Mouse (Mus musculus) cerebellum, adult 11-12 months (tissue): ENCODE measurements around the gene Ticrr.

Source experiments
- DNase-seq: peaks from one replicate; pipeline ENCODE4 v3.0.0; 2022

The Ticrr gene

GRCm38 (mm10) chr7:79696495-79696894 lies 36.5 kb downstream of the Ticrr start:
- no peak for DNase-seq

DNA sequence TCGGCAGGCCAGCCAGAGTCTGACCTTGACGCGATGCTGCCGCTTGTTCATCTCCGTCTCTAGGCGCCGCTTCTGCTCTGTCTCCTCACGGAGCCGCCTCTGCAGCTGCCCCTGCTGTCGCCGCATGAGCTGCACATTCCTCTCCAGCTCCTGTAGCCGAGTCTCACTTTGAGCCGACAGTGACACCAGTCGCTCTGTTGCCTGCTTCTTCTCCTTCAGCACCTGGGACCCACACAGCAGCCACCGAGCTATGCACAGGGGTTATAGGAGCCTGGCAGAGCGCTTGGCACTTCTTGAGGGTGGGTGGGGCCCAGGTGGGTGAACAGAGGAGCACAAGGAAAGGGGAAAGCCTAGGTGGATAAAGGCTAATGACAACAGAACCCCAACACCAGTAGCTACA lies 42.8 kb downstream of the Ticrr start:
- no peak for DNase-seq

- no peak for DNase-seq
Measured at GRCm38 (mm10) chr7:79705210-79705609, 45.2 kb downstream of the Ticrr start.

GRCm38 (mm10) chr7:79710130-79710607 lies 50.2 kb downstream of the Ticrr start:
- peak; percentile 63 for DNase-seq

- DNase-seq = peak; percentile 30
Measured at GRCm38 (mm10) chr7:79710831-79711230, 50.8 kb downstream of the Ticrr start.

- no peak for DNase-seq
Measured at GRCm38 (mm10) chr7:79715187-79715981, 55.4 kb downstream of the Ticrr start, which contains the start of gene Kif7. Gene Kif7, minus strand, starts transcription at chr7:79715720.

DNA sequence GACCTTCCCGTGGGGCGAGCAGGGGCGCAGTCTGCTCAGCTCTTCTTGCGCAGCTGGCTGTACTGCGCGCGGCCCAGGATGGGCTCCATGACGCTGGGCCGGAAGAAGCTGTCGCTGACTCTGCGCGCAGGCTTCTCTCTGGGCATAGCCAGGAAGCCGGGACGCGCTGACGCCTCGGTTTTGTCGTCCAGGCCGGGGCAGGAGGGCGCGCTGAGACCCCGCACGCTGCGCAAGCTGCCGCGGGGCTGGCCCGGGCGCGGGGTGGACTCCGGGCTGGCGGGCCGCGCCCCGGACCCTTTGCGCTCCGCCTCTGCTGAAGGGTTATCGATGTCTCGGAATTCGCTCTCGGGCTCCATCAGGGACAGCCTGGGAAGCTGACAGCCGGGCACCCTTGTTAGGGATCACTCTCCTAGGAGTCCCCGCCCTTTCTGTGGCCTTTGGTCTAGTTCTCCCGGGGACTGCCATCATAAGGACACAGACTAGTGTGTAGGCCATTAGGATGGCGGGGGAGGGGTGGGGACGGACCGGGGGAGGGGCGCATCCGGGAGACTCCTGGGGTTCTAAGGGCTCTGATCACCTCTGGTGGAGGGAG lies 61.5 kb downstream of the Ticrr start:
- DNase-seq = no peak

DNA sequence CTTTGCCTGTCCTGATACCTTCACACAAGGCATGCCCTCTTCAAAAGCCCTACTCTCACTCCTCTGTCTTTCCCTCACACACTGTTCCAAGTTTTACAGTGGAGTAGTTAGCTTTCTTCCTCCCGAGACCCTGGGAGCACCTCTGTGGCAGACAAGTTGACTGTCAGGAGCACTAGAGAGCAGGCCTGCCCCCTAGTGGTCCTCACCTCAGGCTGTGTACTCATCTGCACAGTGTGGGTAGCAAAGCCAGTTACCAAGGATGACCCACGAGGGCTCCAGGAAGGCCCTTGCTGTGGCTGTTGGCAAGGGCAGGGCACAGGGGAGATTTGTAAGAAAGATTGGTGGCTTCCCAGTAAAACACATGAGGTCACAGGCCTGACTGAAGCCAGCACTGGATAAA lies 67.1 kb downstream of the Ticrr start:
- DNase-seq = no peak

DNA sequence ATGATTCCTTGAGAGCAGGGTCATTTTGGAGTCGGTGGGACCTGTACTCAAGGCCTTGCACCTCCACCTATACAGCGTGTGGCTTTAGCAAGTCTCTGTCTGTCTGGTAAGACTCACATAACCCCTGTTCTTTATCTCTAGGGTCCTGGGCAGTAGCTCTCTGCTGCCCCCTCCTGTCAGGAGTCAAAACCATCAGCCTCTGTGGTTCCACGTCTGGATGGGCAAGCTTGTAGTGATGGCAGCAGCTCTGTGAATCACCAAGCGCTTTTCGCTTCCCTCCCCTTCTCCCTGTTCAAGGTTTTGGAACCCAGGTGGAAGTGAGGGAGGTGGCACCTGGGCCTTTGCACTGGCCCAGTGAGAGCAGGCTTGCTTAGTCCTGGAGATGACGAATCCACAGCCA lies 68.2 kb downstream of the Ticrr start:
- DNase-seq = no peak

- DNase-seq = no peak
Measured at GRCm38 (mm10) chr7:79729169-79729568, 69.2 kb downstream of the Ticrr start.

GRCm38 (mm10) chr7:79729743-79730370 lies 69.9 kb downstream of the Ticrr start:
- DNase-seq = no peak

GRCm38 (mm10) chr7:79731438-79731837 lies 71.4 kb downstream of the Ticrr start:
- DNase-seq = no peak

- no peak for DNase-seq
Measured at GRCm38 (mm10) chr7:79732622-79733021, 72.6 kb downstream of the Ticrr start, which contains the start of gene Plin1. Gene Plin1, minus strand, starts transcription at chr7:79732903.

DNA sequence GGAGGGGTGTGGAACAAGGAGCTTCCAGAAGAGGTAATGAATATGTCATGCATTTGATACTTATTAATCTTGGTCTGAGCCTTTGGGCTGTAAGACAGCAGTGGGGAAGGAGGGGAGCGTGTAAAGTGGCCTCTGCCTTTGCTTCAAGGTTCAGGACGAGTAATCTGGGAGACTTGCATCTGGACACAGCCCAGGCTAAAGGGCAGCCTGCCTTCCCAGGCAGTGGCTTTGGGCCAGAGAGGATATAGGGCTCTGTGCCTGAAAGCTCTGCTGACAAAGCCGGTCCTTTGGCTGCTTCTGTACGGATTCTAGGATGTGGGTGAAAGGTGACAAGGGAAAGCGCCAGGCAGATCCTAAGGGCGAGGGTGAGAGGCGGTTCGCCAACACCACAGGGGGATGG lies 74.6 kb downstream of the Ticrr start:
- DNase-seq = no peak

DNA sequence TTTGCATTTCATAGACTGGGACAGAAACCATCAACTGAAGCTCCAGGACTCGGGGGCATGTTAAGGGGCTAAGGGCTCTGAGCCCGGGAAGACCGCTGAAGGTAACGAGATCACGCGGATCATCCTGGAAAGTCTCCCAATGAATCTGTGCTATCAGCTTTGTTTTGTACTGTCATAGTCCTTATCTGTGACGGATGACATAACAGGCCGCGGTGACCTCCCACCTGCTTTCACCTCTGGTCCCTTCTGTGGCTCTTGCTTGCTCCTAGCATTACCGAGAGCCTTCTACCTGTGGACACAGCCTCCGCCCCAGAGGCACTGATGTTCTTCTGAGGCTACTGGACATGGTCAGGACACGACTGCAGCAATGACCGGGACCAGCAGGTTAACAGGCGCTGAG lies 76.5 kb downstream of the Ticrr start:
- DNase-seq = no peak

GRCm38 (mm10) chr7:79738913-79739312 lies 78.9 kb downstream of the Ticrr start:
- no peak for DNase-seq

GRCm38 (mm10) chr7:79740279-79740678 lies 80.3 kb downstream of the Ticrr start:
- DNase-seq = no peak

- DNase-seq = no peak
Measured at GRCm38 (mm10) chr7:79742277-79742658, 82.3 kb downstream of the Ticrr start.

- peak; percentile 72 for DNase-seq
Measured at GRCm38 (mm10) chr7:79742659-79743536, 82.9 kb downstream of the Ticrr start, which contains the start of the genes Pex11a and Wdr93. Gene Pex11a, minus strand, starts transcription at chr7:79743131. Gene Wdr93, plus strand, starts transcription at chr7:79743163.

- DNase-seq = no peak
Measured at GRCm38 (mm10) chr7:79744051-79744450, 84.1 kb downstream of the Ticrr start.

GRCm38 (mm10) chr7:79744585-79744984 lies 84.6 kb downstream of the Ticrr start:
- no peak for DNase-seq

DNA sequence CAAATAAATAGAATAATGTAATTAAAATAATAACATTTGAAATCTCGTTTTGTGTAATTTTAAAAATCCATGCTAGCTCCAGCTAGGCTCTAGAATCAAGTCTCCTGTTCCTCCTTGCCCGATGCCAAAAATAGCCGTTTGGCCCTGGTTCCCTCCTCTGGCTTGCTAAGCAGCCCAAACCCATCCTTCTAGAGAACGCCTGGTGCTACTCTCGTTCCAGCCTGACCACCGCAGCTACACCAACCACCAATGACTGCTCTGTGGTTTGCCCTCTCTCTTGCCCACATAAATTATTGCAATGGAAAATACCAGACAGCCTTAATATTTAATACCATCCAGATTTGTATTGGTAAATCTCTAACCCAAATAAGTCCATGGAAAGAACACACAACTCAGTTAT lies 87.7 kb downstream of the Ticrr start:
- no peak for DNase-seq
